Mouse (Mus musculus) CH12.LX (cell line): ENCODE data around the gene Spta1. TPM values are rescaled to one million over a fixed set of nuclear protein-coding genes. Genes with fewer than 3 reads are reported as not detected.

Experiments used
- DNase-seq: peaks from one replicate; pipeline ENCODE4 v3.0.0-alpha.2; 2013; ENCODE audit errors: extremely low read depth
- H3K27ac ChIP-seq: 2 replicates; pipeline ENCODE4 v1.5.1; 2012; ENCODE audit warnings: low read depth, mild to moderate bottlenecking, control low read depth, moderate library complexity; ENCODE audit not compliant: insufficient read depth
- H3K27me3 ChIP-seq: replicated peaks from 2 replicates; pipeline ENCODE3; 2012; ENCODE audit warnings: inconsistent platforms
- H3K36me3 ChIP-seq, 2 experiments: replicated peaks in 1 of 2; 2 replicates each; pipeline versions ENCODE3 to v1.6.1; 2012; ENCODE audit warnings: inconsistent platforms in 1 of 2, low read length in 1 of 2, mild to moderate bottlenecking in 1 of 2, mixed read lengths in 1 of 2, moderate library complexity in 1 of 2; ENCODE audit not compliant: control insufficient read depth in 1 of 2, insufficient read depth in 1 of 2
- H3K4me1 ChIP-seq, 2 experiments: 2 replicates each; pipeline ENCODE4 v1.6.1; 2012; ENCODE audit warnings: inconsistent platforms in 1 of 2, moderate library complexity in 1 of 2; ENCODE audit not compliant: insufficient read depth in 2 of 2, control insufficient read depth in 1 of 2
- H3K4me2 ChIP-seq: 2 replicates; pipeline ENCODE4 v1.6.1; 2012; ENCODE audit warnings: low read depth, mild to moderate bottlenecking, control low read depth; ENCODE audit not compliant: poor library complexity, insufficient read depth, severe bottlenecking
- H3K4me3 ChIP-seq, 3 experiments: fragments of 150-350 bp in 1 of 3; sonication (generic) in 1 of 3; replicated peaks in 1 of 3; 2 replicates each; pipeline versions ENCODE3 to v1.5.1; 2011 to 2012; ENCODE audit warnings: low read depth in 2 of 3, low read length in 2 of 3, mild to moderate bottlenecking in 2 of 3, moderate library complexity in 2 of 3, control low read depth in 1 of 3, improper control_type of control experiment in 1 of 3, inconsistent platforms in 1 of 3, mixed read lengths in 1 of 3; ENCODE audit not compliant: poor library complexity in 1 of 3
- H3K79me2 ChIP-seq: replicated peaks from 2 replicates; pipeline ENCODE4 v1.6.1; 2012; ENCODE audit warnings: mild to moderate bottlenecking, moderate library complexity; ENCODE audit not compliant: control insufficient read depth, poor library complexity, insufficient read depth, severe bottlenecking; ENCODE audit errors: extremely low read depth
- H3K9ac ChIP-seq: 2 replicates; pipeline ENCODE4 v1.6.1; 2012; ENCODE audit warnings: low read depth, mild to moderate bottlenecking, control low read depth, moderate library complexity; ENCODE audit not compliant: insufficient read depth
- H3K9me3 ChIP-seq: replicated peaks from 2 replicates; pipeline ENCODE3; 2012; ENCODE audit warnings: low read length, inconsistent platforms, mixed read lengths
- CHD2 ChIP-seq: IDR thresholded peaks from 2 replicates; pipeline ENCODE4 v1.6.1; 2011; ENCODE audit warnings: low read length, improper control_type of control experiment
- ETS1 ChIP-seq: conservative IDR thresholded peaks from 2 replicates; pipeline ENCODE4 v1.6.1; 2012; ENCODE audit warnings: low read depth, mild to moderate bottlenecking, inconsistent platforms, low read length, improper control_type of control experiment, moderate library complexity
- GABPA ChIP-seq: IDR thresholded peaks from 2 replicates; pipeline ENCODE4 v1.6.1; 2012; ENCODE audit warnings: low read depth, low read length, improper control_type of control experiment, inconsistent platforms; ENCODE audit not compliant: insufficient replicate concordance
- KAT2A ChIP-seq: IDR thresholded peaks from 2 replicates; pipeline ENCODE4 v1.6.1; 2012; ENCODE audit warnings: low read length, improper control_type of control experiment, inconsistent platforms; ENCODE audit not compliant: insufficient replicate concordance
- MAFK ChIP-seq: IDR thresholded peaks from 2 replicates; pipeline ENCODE4 v1.6.1; 2011; ENCODE audit warnings: low read length, improper control_type of control experiment; ENCODE audit not compliant: insufficient replicate concordance
- POLR2A ChIP-seq: IDR thresholded peaks from 2 replicates; pipeline ENCODE4 v1.6.1; 2011; ENCODE audit warnings: low read depth, mild to moderate bottlenecking, improper control_type of control experiment, low read length
- RCOR1 ChIP-seq: conservative IDR thresholded peaks from 2 replicates; pipeline ENCODE4 v1.6.1; 2012; ENCODE audit warnings: low read depth, mild to moderate bottlenecking, inconsistent platforms, low read length, improper control_type of control experiment
- SIN3A ChIP-seq: IDR thresholded peaks from 2 replicates; pipeline ENCODE4 v1.6.1; 2012; ENCODE audit warnings: low read length, improper control_type of control experiment, inconsistent platforms
- SMC3 ChIP-seq: IDR thresholded peaks from 2 replicates; pipeline ENCODE4 v1.6.1; 2011; ENCODE audit warnings: low read depth, low read length, improper control_type of control experiment
- TBP ChIP-seq: conservative IDR thresholded peaks from 2 replicates; pipeline ENCODE4 v1.6.1; 2011; ENCODE audit warnings: low read depth, low read length, improper control_type of control experiment
- TCF12 ChIP-seq: IDR thresholded peaks from 2 replicates; pipeline ENCODE4 v1.6.1; 2014; ENCODE audit warnings: low read depth, mild to moderate bottlenecking, inconsistent platforms, low read length, improper control_type of control experiment
- ZKSCAN1 ChIP-seq: IDR thresholded peaks from 2 replicates; pipeline ENCODE4 v1.6.1; 2012; ENCODE audit warnings: low read depth, inconsistent platforms, low read length, improper control_type of control experiment, borderline replicate concordance
- ZNF384 ChIP-seq: IDR thresholded peaks from 2 replicates; pipeline ENCODE4 v1.6.1; 2012; ENCODE audit warnings: low read depth, low read length, improper control_type of control experiment, inconsistent platforms
- dilution Hi-C: fragments of 300-500 bp; cut with MboI; formaldehyde crosslinking; loops from 2 replicates; pipeline ENCODE4 v1.14.3; 2020; ENCODE audit warnings: low sequenced_read_pairs; ENCODE audit not compliant: extremely low pct_unique_long_range_greater_than_20kb, extremely low pct_ligation_motif_present
- in situ Hi-C: fragments of 300-500 bp; cut with MboI; formaldehyde crosslinking; loops from 3 replicates; pipeline ENCODE4 v1.14.3; 2019; ENCODE audit warnings: low sequenced_read_pairs, low pct_ligation_motif_present, low pct_unique_long_range_greater_than_20kb, mixed read lengths
- polyA plus RNA-seq: library from polyadenylated mRNA; unstranded; fragments of >175 nt; gene quantifications from 2 replicates; pipeline ENCODE4 v1.2.1, GENCODE M21; 2012; ENCODE audit warnings: low read depth; ENCODE audit not compliant: insufficient read length
- total RNA-seq, 2 experiments: library from RNA; depleted of rRNA; stranded (reverse); fragments of 300-350 nt in 1 of 2; fragments of >200 nt in 1 of 2; gene quantifications; 2 replicates each; pipeline ENCODE4 v1.2.3; 2012 to 2014

Spta1 gene
- total and polyA plus RNA-seq, 3 experiments, result 0.81 to 16.0 (median 1.2) TPM

DNA sequence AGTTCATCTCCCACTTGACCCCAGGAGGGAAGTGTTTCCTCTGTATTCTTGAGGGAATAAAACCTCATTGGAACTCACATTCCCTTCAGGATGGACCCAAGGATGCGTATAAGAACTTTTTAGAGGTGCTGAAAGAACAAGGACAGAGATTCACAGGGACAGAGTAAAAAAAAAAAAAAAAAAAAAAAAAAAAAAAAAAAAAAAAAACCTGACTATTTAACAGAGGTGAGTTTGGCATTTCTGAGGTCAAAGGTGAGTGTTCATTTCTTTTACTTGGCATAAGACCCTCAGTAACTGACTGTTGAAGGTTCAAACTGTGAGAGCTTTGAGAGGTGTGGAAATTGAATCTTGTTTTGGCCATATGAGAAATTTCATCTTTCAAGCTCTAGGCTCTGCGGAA lies 23.3 kb upstream of the Spta1 start:
- no peak overlapping the region for H3K9ac ChIP-seq
- dilution Hi-C loops (no loop called here), in situ Hi-C loops (no loop called here)
- no peaks in the 10 kb centered on the region for H3K9me3 ChIP-seq
- no peak for DNase-seq
- H3K79me2 ChIP-seq, result no peaks in the 10 kb centered on the region
- H3K4me1 ChIP-seq, result peaks cover 0 to 15% of the 10 kb centered on the region in 2 experiments; a peak in 2 of 4 replicates
- no peaks in the 10 kb centered on the region for H3K36me3 ChIP-seq
- H3K4me2 ChIP-seq, result no peak overlapping the region
- H3K27ac ChIP-seq, result no peak overlapping the region
- no peak overlapping the region for H3K4me3 ChIP-seq
- peak; percentile 69 for TF ChIP-seq ZNF384
- TF ChIP-seq SMC3, result no peak
- H3K27me3 ChIP-seq, result no peaks in the 10 kb centered on the region

DNA sequence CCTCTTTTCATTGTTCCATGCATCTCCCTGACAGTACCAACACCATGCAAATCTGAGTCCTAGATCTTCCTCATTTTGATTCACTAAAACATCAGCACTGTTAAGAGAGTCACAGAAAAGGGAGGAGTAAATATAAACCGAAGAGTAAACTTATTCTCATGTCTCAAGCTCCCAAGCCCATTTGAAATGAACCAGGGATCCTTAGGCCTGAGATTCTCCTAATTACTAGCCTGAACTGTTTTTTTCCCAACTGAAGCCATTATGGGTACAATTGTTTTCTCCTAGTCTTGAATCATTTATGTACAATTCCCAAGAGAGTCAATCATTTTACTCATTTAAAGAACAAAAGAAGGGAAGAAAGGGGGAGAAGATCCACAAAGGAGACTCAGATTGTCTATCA lies 17.2 kb upstream of the Spta1 start, which contains the start of gene Olfr420:
Gene Olfr420, plus strand, starts transcription at position 301 of the 400 bp plus-strand sequence.
- DNase-seq, result no peak
- Histone ChIP-seq H3K9me3 (no peaks in the 10 kb centered on the region), H3K4me1 (peaks cover 3 to 19% of the 10 kb centered on the region in 2 experiments; a peak in 3 of 4 replicates), H3K4me3 (no peak within 1 kb of the TSS), H3K9ac (no peak within 1 kb of the TSS), H3K36me3 (no peaks in the 10 kb centered on the region), H3K27me3 (no peaks in the 10 kb centered on the region), H3K4me2 (no peak within 1 kb of the TSS), H3K27ac (no peak within 1 kb of the TSS), H3K79me2 (no peaks in the 10 kb centered on the region)
- dilution Hi-C loops, result no loop called here
- TF ChIP-seq POLR2A (no peak), SIN3A (no peak), MAFK (no peak), ETS1 (no peak), ZKSCAN1 (no peak), TCF12 (no peak), KAT2A (no peak), TBP (no peak), GABPA (no peak), CHD2 (no peak)
- in situ Hi-C loops, result no loop called here

DNA sequence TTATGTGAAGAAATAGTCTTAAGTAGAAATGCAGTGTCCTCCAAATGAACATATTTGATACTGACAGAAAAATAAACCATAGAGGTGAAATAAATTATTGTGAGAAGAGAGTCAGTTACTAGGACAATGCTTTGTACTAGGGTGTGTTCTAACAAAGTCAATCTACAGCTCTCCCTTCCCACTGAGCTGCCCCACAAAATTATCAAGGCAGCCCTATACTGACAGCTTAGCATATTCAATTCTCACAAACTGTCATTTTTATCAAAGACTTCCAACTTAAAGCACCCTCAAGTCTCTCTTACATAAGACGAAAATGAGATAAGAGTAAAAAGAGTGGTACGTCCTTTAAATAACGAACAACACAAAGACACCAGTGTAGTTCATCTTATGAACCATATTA lies 15.0 kb upstream of the Spta1 start:
- dilution Hi-C loops (no loop called here), in situ Hi-C loops (no loop called here)
- Histone ChIP-seq H3K4me1 (peaks cover 3 to 4% of the 10 kb centered on the region in 2 experiments; a peak in 1 of 4 replicates), H3K4me2 (no peak overlapping the region), H3K27ac (no peak overlapping the region), H3K4me3 (no peak overlapping the region), H3K36me3 (no peaks in the 10 kb centered on the region), H3K9me3 (no peaks in the 10 kb centered on the region), H3K27me3 (no peaks in the 10 kb centered on the region), H3K79me2 (no peaks in the 10 kb centered on the region), H3K9ac (no peak overlapping the region)
- TF ChIP-seq RCOR1 (no peak), ZKSCAN1 (no peak)
- no peak for DNase-seq
